8 mouse cellular contexts compared by ENCODE assay signal in genomic region chr14:18893121-18893946, GRCm38 (mm10). TPM values are rescaled to one million over a fixed set of nuclear protein-coding genes. Genes with fewer than 3 reads are reported as not detected.
DNase-seq lines count a peak whose midpoint lies in the region; ATAC-seq lines count a peak whose summit lies in the region.

No protein-coding gene starts in this region.

- DNase-seq in CD8-positive naive resting alpha-beta T cell, adult 2 months (ENCODE audit: low read depth in 2 of 2, low spot score in 2 of 2): peak; percentile 46 to 53
- DNase-seq in c-Kit-positive CD71-positive TER-119-positive erythroid progenitor cells, embryonic 14.5 days (ENCODE audit: low spot score): peak; percentile 72
- DNase-seq in heart, postnatal 14 days: peak; percentile 95 to 96
- peak; percentile 75 for DNase-seq in large intestine, adult 2 months (ENCODE audit: low read depth, low spot score)
- DNase-seq in telencephalon, adult 2 months (ENCODE audit: low read depth, low spot score): peak; percentile 72

- no peaks in the 10 kb centered on the region for H3K9me3 ChIP-seq in forebrain, embryonic 15.5 days
- H3K9me3 ChIP-seq in liver, embryonic 16.5 days (replicated peaks; ENCODE audit: control insufficient read depth, low read length): no peaks in the 10 kb centered on the region
- no peaks in the 10 kb centered on the region for H3K9me3 ChIP-seq in neural tube, embryonic 12.5 days

- H3K36me3 ChIP-seq in forebrain, embryonic 15.5 days: no peaks in the 10 kb centered on the region
- no peaks in the 10 kb centered on the region for H3K36me3 ChIP-seq in liver, embryonic 16.5 days (ENCODE audit: control insufficient read depth, insufficient read depth)
- no peaks in the 10 kb centered on the region for H3K36me3 ChIP-seq in neural tube, embryonic 12.5 days

- peak overlapping the region; percentile 72 for H3K27ac ChIP-seq in forebrain, embryonic 15.5 days (replicated peaks)
- H3K27ac ChIP-seq in liver, embryonic 16.5 days (ENCODE audit: low read length): no peak overlapping the region; the same call in 1 of the 2 replicates
- no peak overlapping the region for H3K27ac ChIP-seq in neural tube, embryonic 12.5 days

- intact Hi-C loops in heart, postnatal 14 days (cut with DNase I): loop anchor here (10.0 kb wide), 1 partner anchor 659 kb away; the partner anchor contains the start of gene Nr1d2

- no peaks in the 10 kb centered on the region for H3K27me3 ChIP-seq in forebrain, embryonic 15.5 days
- peaks cover 4% of the 10 kb centered on the region for H3K27me3 ChIP-seq in liver, embryonic 16.5 days (ENCODE audit: control insufficient read depth, insufficient read depth, low read depth, low read length)
- H3K27me3 ChIP-seq in neural tube, embryonic 12.5 days (replicated peaks): no peaks in the 10 kb centered on the region

- peak; percentile 94 for ATAC-seq in forebrain, embryonic 15.5 days (replicated peaks)
- ATAC-seq in liver, embryonic 16.5 days (ENCODE audit: low read depth): peak; percentile 91
- peak; percentile 95 for ATAC-seq in neural tube, embryonic 12.5 days (ENCODE audit: low FRiP score, low read depth)

- WGBS in forebrain, embryonic 15.5 days: under 1% methylated on average over 87 of the region's 116 CpGs
- under 1% methylated on average over 101 of the region's 116 CpGs for WGBS in large intestine, adult 2 months
- WGBS in liver, embryonic 16.5 days (ENCODE audit: insufficient replicate concordance): 1% methylated on average over 58 of the region's 116 CpGs
- under 1% methylated on average over 91 of the region's 116 CpGs for WGBS in neural tube, embryonic 12.5 days

- peak overlapping the region; percentile 53 for H3K4me2 ChIP-seq in forebrain, embryonic 15.5 days (replicated peaks)
- H3K4me2 ChIP-seq in liver, embryonic 16.5 days (ENCODE audit: low read depth, low read length): peak overlapping the region; percentile 63
- H3K4me2 ChIP-seq in neural tube, embryonic 12.5 days (replicated peaks): peak overlapping the region; percentile 73

- peak overlapping the region; percentile 58 for H3K4me3 ChIP-seq in forebrain, embryonic 15.5 days
- H3K4me3 ChIP-seq in liver, embryonic 16.5 days (ENCODE audit: low read depth, low read length): peak overlapping the region; percentile 64
- peak overlapping the region; percentile 71 for H3K4me3 ChIP-seq in neural tube, embryonic 12.5 days

- peak overlapping the region; percentile 67 for H3K9ac ChIP-seq in forebrain, embryonic 15.5 days (replicated peaks)
- peak overlapping the region; percentile 51 for H3K9ac ChIP-seq in liver, embryonic 16.5 days (ENCODE audit: low read depth, low read length)
- peak overlapping the region; percentile 84 for H3K9ac ChIP-seq in neural tube, embryonic 12.5 days

- H3K4me1 ChIP-seq in forebrain, embryonic 15.5 days: peaks cover 9% of the 10 kb centered on the region; the same call in 1 of the 2 replicates
- H3K4me1 ChIP-seq in liver, embryonic 16.5 days (ENCODE audit: control insufficient read depth, low read depth, low read length): no peaks in the 10 kb centered on the region
- H3K4me1 ChIP-seq in neural tube, embryonic 12.5 days: no peaks in the 10 kb centered on the region

RNA-seq across cellular contexts. Expression of gene Ube2e2, which starts 0.7 kb away (rescaled TPM):
- 109 and 117 TPM in 2 replicates for polyA plus RNA-seq in forebrain, embryonic 15.5 days (2015; fragmentation: Nextera tagmentation; extraction: Ambion mirVana)
- total RNA-seq in heart, postnatal 14 days (2021): 10 to 100 TPM; 19.3 to 21.4 TPM
- 20.2 and 21.8 TPM in 2 replicates for polyA plus RNA-seq in large intestine, adult 2 months (2012; rRNA removed)
- polyA plus RNA-seq in liver, embryonic 16.5 days (2015; fragmentation: Nextera tagmentation; extraction: Ambion mirVana): 5.2 and 5.8 TPM in 2 replicates
- polyA plus RNA-seq in neural tube, embryonic 12.5 days (2016; fragmentation: Nextera tagmentation; extraction: Ambion mirVana): 70.5 and 74.9 TPM in 2 replicates
